Mouse (Mus musculus) spleen, embryonic (tissue): ENCODE measurements at regions not wholly inside any gene's neighbourhood (a gene's known extent, or its start where the extent isn't known, plus 50 kb on each side); places are given as distances from the start of the nearest gene placed in this dataset.

Experiments
- CTCF ChIA-PET: fragments of 350-600 bp; sonication (Branson Sonifier 250); formaldehyde crosslinking; loops from one replicate; lab custom pipeline; 2022; lab: Charles Lee

GRCm38 (mm10) chr9:117870616-117871015 is 169.7 kb upstream of the Azi2 start:
- CTCF ChIA-PET = no interaction called here

GRCm38 (mm10) chr9:117863944-117864343 is 176.4 kb upstream of the Azi2 start:
- CTCF ChIA-PET = no interaction called here

GRCm38 (mm10) chr9:117863318-117863717 is 177.0 kb upstream of the Azi2 start:
- CTCF ChIA-PET = no interaction called here

GRCm38 (mm10) chr9:117859580-117860045 is 180.7 kb upstream of the Azi2 start:
- CTCF ChIA-PET = no interaction called here

GRCm38 (mm10) chr9:117843531-117843930 is 196.8 kb upstream of the Azi2 start:
- CTCF ChIA-PET = no interaction called here

- CTCF ChIA-PET = no interaction called here
Observed at GRCm38 (mm10) chr9:117836696-117837380, 203.5 kb upstream of the Azi2 start.

- CTCF ChIA-PET = no interaction called here
Observed at GRCm38 (mm10) chr9:117833586-117833985, 203.9 kb upstream of the Rbms3 start.

- CTCF ChIA-PET = no interaction called here
Observed at GRCm38 (mm10) chr9:117814661-117815060, 184.9 kb upstream of the Rbms3 start.

GRCm38 (mm10) chr9:117813216-117813615 is 183.5 kb upstream of the Rbms3 start:
- CTCF ChIA-PET = interaction anchor here (0.8 kb wide), 1 partner anchor 12 kb away, joined by 33 read pairs; no protein-coding TSS in a partner anchor

GRCm38 (mm10) chr9:117805812-117806211 is 176.1 kb upstream of the Rbms3 start:
- CTCF ChIA-PET = no interaction called here

- CTCF ChIA-PET = no interaction called here
Observed at GRCm38 (mm10) chr9:117784186-117784591, 154.5 kb upstream of the Rbms3 start.

- CTCF ChIA-PET = interaction anchor here (0.7 kb wide), 1 partner anchor 40 kb away, joined by 6 read pairs; no protein-coding TSS in a partner anchor
Observed at GRCm38 (mm10) chr9:117754651-117755050, 124.9 kb upstream of the Rbms3 start.

- CTCF ChIA-PET = no interaction called here
Observed at GRCm38 (mm10) chr9:117753466-117753865, 123.8 kb upstream of the Rbms3 start.

GRCm38 (mm10) chr9:117744906-117745305 is 115.2 kb upstream of the Rbms3 start:
- CTCF ChIA-PET = no interaction called here

- CTCF ChIA-PET = no interaction called here
Observed at GRCm38 (mm10) chr9:117729366-117729765, 99.7 kb upstream of the Rbms3 start.

GRCm38 (mm10) chr9:117720161-117720598 is 90.5 kb upstream of the Rbms3 start:
- CTCF ChIA-PET = no interaction called here

GRCm38 (mm10) chr9:117717346-117717745 is 87.6 kb upstream of the Rbms3 start:
- CTCF ChIA-PET = no interaction called here

- CTCF ChIA-PET = no interaction called here
Observed at GRCm38 (mm10) chr9:117716476-117716875, 86.8 kb upstream of the Rbms3 start.

GRCm38 (mm10) chr9:117714741-117715675 is 85.3 kb upstream of the Rbms3 start:
- CTCF ChIA-PET = interaction anchor here (0.5 kb wide), 1 partner anchor 40 kb away, joined by 6 read pairs; no protein-coding TSS in a partner anchor

- CTCF ChIA-PET = no interaction called here
Observed at GRCm38 (mm10) chr9:117713121-117713520, 83.4 kb upstream of the Rbms3 start.

GRCm38 (mm10) chr9:117711793-117712192 is 82.1 kb upstream of the Rbms3 start:
- CTCF ChIA-PET = no interaction called here

GRCm38 (mm10) chr9:117710966-117711365 is 81.3 kb upstream of the Rbms3 start:
- CTCF ChIA-PET = no interaction called here
